ENCODE assay signal across 8 mouse cellular contexts in the genomic region with DNA sequence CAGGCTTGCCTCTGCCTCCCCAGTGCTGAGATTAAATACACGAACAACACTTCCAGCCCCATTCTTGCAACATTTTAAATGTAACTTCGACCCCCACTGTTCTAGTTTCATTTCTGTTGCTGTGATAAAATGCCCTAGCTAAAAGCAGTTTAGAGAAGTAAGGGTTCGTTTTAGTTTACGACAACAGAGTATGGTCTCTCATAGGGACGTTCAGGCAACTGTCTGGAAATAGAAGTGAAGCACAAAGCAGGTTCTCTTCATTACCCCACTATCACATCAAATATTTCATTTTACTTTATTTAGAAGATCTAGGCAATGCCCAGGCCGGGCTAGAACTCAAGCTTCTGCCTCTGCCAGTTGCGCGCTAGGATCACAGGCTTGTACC. TPM values are rescaled to one million over a fixed set of nuclear protein-coding genes. Genes with fewer than 3 reads are reported as not detected.
A peak's percentile ranks its signal among the peaks of the same experiment; 100 is the strongest.
DNase-seq lines count a peak whose midpoint lies in the region; ATAC-seq and TF ChIP-seq lines count a peak whose summit lies in the region.

No protein-coding gene starts in this region.

- no peaks in the 10 kb centered on the region for H3K27me3 ChIP-seq in heart, postnatal 0 days (ENCODE audit: control insufficient read depth, insufficient read depth, low read length)
- no peaks in the 10 kb centered on the region for H3K27me3 ChIP-seq in hindbrain, embryonic 16.5 days (replicated peaks; ENCODE audit: control insufficient read depth, insufficient read depth, low read length)
- no peaks in the 10 kb centered on the region for H3K27me3 ChIP-seq in midbrain, embryonic 15.5 days (replicated peaks)

- no peaks in the 10 kb centered on the region for H3K9me3 ChIP-seq in heart, postnatal 0 days (replicated peaks; ENCODE audit: control insufficient read depth, low read length)
- H3K9me3 ChIP-seq in hindbrain, embryonic 16.5 days (ENCODE audit: control insufficient read depth, low read length), result no peaks in the 10 kb centered on the region
- H3K9me3 ChIP-seq in midbrain, embryonic 15.5 days, result no peaks in the 10 kb centered on the region

- H3K36me3 ChIP-seq in heart, postnatal 0 days (replicated peaks; ENCODE audit: control insufficient read depth, insufficient read depth, low read length), result peaks cover 15% of the 10 kb centered on the region
- H3K36me3 ChIP-seq in hindbrain, embryonic 16.5 days (ENCODE audit: control insufficient read depth, insufficient read depth, low read length), result peaks cover 6% of the 10 kb centered on the region; the same call in 1 of the 2 replicates
- peaks cover 13% of the 10 kb centered on the region; the same call in 1 of the 2 replicates for H3K36me3 ChIP-seq in midbrain, embryonic 15.5 days (replicated peaks)

- peak overlapping the region; percentile 78 for H3K4me3 ChIP-seq in heart, postnatal 0 days (ENCODE audit: low read depth, low read length)
- peak overlapping the region; percentile 88 for H3K4me3 ChIP-seq in bone marrow, adult 2 months (replicated peaks; ENCODE audit: control insufficient read depth, low read depth, low read length)
- H3K4me3 ChIP-seq in hindbrain, embryonic 16.5 days (ENCODE audit: low read length), result peak overlapping the region; percentile 69
- peak overlapping the region; percentile 95 for H3K4me3 ChIP-seq in midbrain, embryonic 15.5 days

- no peak for TF ChIP-seq CTCF in heart, postnatal 0 days (IDR thresholded peaks at IDR 0.05; ENCODE audit: low read depth)
- no peak for TF ChIP-seq CTCF in bone marrow, adult 2 months (IDR thresholded peaks at IDR 0.05; ENCODE audit: control insufficient read depth, insufficient read depth, low read length)

- no peak for TF ChIP-seq POLR2A in bone marrow, adult 2 months (IDR thresholded peaks at IDR 0.05; ENCODE audit: borderline replicate concordance, control insufficient read depth, low read depth, low read length)

- peak overlapping the region; percentile 80 for H3K4me2 ChIP-seq in heart, postnatal 0 days (ENCODE audit: low read depth, low read length)
- H3K4me2 ChIP-seq in hindbrain, embryonic 16.5 days (ENCODE audit: low read length), result peak overlapping the region; percentile 87
- H3K4me2 ChIP-seq in midbrain, embryonic 15.5 days, result peak overlapping the region; percentile 83

- peaks cover 17% of the 10 kb centered on the region for H3K4me1 ChIP-seq in heart, postnatal 0 days (ENCODE audit: control insufficient read depth, insufficient read depth)
- H3K4me1 ChIP-seq in bone marrow, adult 2 months (ENCODE audit: control insufficient read depth, insufficient read depth, low read length), result peaks cover 8% of the 10 kb centered on the region
- H3K4me1 ChIP-seq in hindbrain, embryonic 16.5 days (ENCODE audit: control insufficient read depth, insufficient read depth, low read depth, low read length), result peaks cover 20% of the 10 kb centered on the region
- H3K4me1 ChIP-seq in midbrain, embryonic 15.5 days, result peaks cover 30% of the 10 kb centered on the region

- peak overlapping the region; percentile 77 for H3K9ac ChIP-seq in heart, postnatal 0 days (replicated peaks; ENCODE audit: low read depth, low read length)
- peak overlapping the region; percentile 80 for H3K9ac ChIP-seq in hindbrain, embryonic 16.5 days (ENCODE audit: low read depth, low read length)
- peak overlapping the region; percentile 95 for H3K9ac ChIP-seq in midbrain, embryonic 15.5 days

- ATAC-seq in heart, postnatal 0 days (ENCODE audit: insufficient read depth, low read depth), result no peak
- no peak for ATAC-seq in hindbrain, embryonic 16.5 days
- ATAC-seq in midbrain, embryonic 15.5 days (replicated peaks), result no peak

- 39% methylated on average over 8 of the region's 8 CpGs for whole genome bisulfite sequencing in heart, postnatal 0 days
- whole genome bisulfite sequencing in bone marrow, adult 2 months, result 17% methylated on average over 8 of the region's 8 CpGs
- 43% methylated on average over 8 of the region's 8 CpGs for WGBS in hindbrain, embryonic 16.5 days
- WGBS in midbrain, embryonic 15.5 days, result 42% methylated on average over 8 of the region's 8 CpGs

- peak overlapping the region; percentile 94 for H3K27ac ChIP-seq in heart, postnatal 0 days (ENCODE audit: low read depth)
- peak overlapping the region; percentile 100 for H3K27ac ChIP-seq in bone marrow, adult 2 months (ENCODE audit: control insufficient read depth, insufficient read depth, low read depth, low read length, poor library complexity)
- H3K27ac ChIP-seq in hindbrain, embryonic 16.5 days (ENCODE audit: low read depth, low read length), result peak overlapping the region; percentile 88
- H3K27ac ChIP-seq in midbrain, embryonic 15.5 days, result peak overlapping the region; percentile 91

- no peak for TF ChIP-seq EP300 in heart, postnatal 0 days (IDR thresholded peaks at IDR 0.05; ENCODE audit: low read depth)

- DNase-seq in heart, postnatal 0 days (ENCODE audit: low spot score), result no peak
- no peak for DNase-seq in heart, postnatal 4 days
- DNase-seq in urinary bladder, adult 2 months (ENCODE audit: low spot score), result no peak
- DNase-seq in gastrocnemius, postnatal 4 days (ENCODE audit: low spot score in 2 of 2), result no peak
- no peak for DNase-seq in kidney, postnatal 36 days

RNA-seq across cellular contexts. Expression of gene Dbnl, which starts 0.6 kb away (rescaled TPM):
- 32.1 and 42.4 TPM in 2 replicates for total RNA-seq in heart, postnatal 0 days (2014; rRNA removed; ENCODE audit: low replicate concordance)
- polyA plus RNA-seq in heart, postnatal 0 days (2015; fragmentation: Nextera tagmentation; extraction: Ambion mirVana), result 42.9 and 45.2 TPM in 2 replicates
- total RNA-seq in heart, postnatal 4 days (2021), result 10 to 100 TPM; 44.7 to 46.1 TPM
- 48.8 and 72.4 TPM in 2 replicates for polyA plus RNA-seq in bone marrow, adult 2 months (2011; ENCODE audit: insufficient read depth, insufficient read length, low replicate concordance, missing spikeins)
- polyA plus RNA-seq in hindbrain, embryonic 16.5 days (2015; fragmentation: Nextera tagmentation; extraction: Ambion mirVana), result 148 and 150 TPM in 2 replicates
- polyA plus RNA-seq in midbrain, embryonic 15.5 days (2015; fragmentation: Nextera tagmentation; extraction: Ambion mirVana), result 151 and 154 TPM in 2 replicates
- polyA plus RNA-seq in urinary bladder, adult 2 months (2012; rRNA removed), result 97.5 and 103 TPM in 2 replicates
- total RNA-seq in gastrocnemius, postnatal 4 days (2021), result 10 to 100 TPM; 35.0 to 39.3 TPM

RNA-seq across cellular contexts. Expression of gene Pgam2, which starts 15.9 kb away (rescaled TPM):
- total RNA-seq in heart, postnatal 0 days (2014; rRNA removed; ENCODE audit: low replicate concordance), result 734 and 862 TPM in 2 replicates
- polyA plus RNA-seq in heart, postnatal 0 days (2015; fragmentation: Nextera tagmentation; extraction: Ambion mirVana), result 1,513 and 1,614 TPM in 2 replicates
- total RNA-seq in heart, postnatal 4 days (2021), result 100 to 1,000 TPM; 715 to 738 TPM
- 3.9 and 8.6 TPM in 2 replicates for polyA plus RNA-seq in bone marrow, adult 2 months (2011; ENCODE audit: insufficient read depth, insufficient read length, low replicate concordance, missing spikeins)
- 3.3 and 13.6 TPM in 2 replicates for polyA plus RNA-seq in hindbrain, embryonic 16.5 days (2015; fragmentation: Nextera tagmentation; extraction: Ambion mirVana)
- polyA plus RNA-seq in midbrain, embryonic 15.5 days (2015; fragmentation: Nextera tagmentation; extraction: Ambion mirVana), result 2.4 and 3.4 TPM in 2 replicates
- 0.58 and 0.75 TPM in 2 replicates for polyA plus RNA-seq in urinary bladder, adult 2 months (2012; rRNA removed)
- 1,000 to 10,000 TPM; 1,561 to 1,711 TPM for total RNA-seq in gastrocnemius, postnatal 4 days (2021)

RNA-seq across cellular contexts. Expression of gene Urgcp, which starts 25.5 kb away (rescaled TPM):
- 71.3 and 72.9 TPM in 2 replicates for total RNA-seq in heart, postnatal 0 days (2014; rRNA removed; ENCODE audit: low replicate concordance)
- polyA plus RNA-seq in heart, postnatal 0 days (2015; fragmentation: Nextera tagmentation; extraction: Ambion mirVana), result 33.1 and 38.0 TPM in 2 replicates
- 10 to 100 TPM; 60.5 TPM for total RNA-seq in heart, postnatal 4 days (2021)
- 4.8 and 6.3 TPM in 2 replicates for polyA plus RNA-seq in bone marrow, adult 2 months (2011; ENCODE audit: insufficient read depth, insufficient read length, low replicate concordance, missing spikeins)
- 35.6 and 36.7 TPM in 2 replicates for polyA plus RNA-seq in hindbrain, embryonic 16.5 days (2015; fragmentation: Nextera tagmentation; extraction: Ambion mirVana)
- 36.9 and 37.6 TPM in 2 replicates for polyA plus RNA-seq in midbrain, embryonic 15.5 days (2015; fragmentation: Nextera tagmentation; extraction: Ambion mirVana)
- polyA plus RNA-seq in urinary bladder, adult 2 months (2012; rRNA removed), result 20.2 and 21.0 TPM in 2 replicates
- 10 to 100 TPM; 40.0 to 40.8 TPM for total RNA-seq in gastrocnemius, postnatal 4 days (2021)

RNA-seq across cellular contexts. Expression of gene Polm, which starts 50.2 kb away (rescaled TPM):
- total RNA-seq in heart, postnatal 0 days (2014; rRNA removed; ENCODE audit: low replicate concordance), result 1.7 and 4.4 TPM in 2 replicates
- polyA plus RNA-seq in heart, postnatal 0 days (2015; fragmentation: Nextera tagmentation; extraction: Ambion mirVana), result 3.3 and 3.7 TPM in 2 replicates
- 1 to 10 TPM; 5.6 to 6.5 TPM for total RNA-seq in heart, postnatal 4 days (2021)
- polyA plus RNA-seq in bone marrow, adult 2 months (2011; ENCODE audit: insufficient read depth, insufficient read length, low replicate concordance, missing spikeins), result 16.8 and 42.5 TPM in 2 replicates
- 5.5 and 6.1 TPM in 2 replicates for polyA plus RNA-seq in hindbrain, embryonic 16.5 days (2015; fragmentation: Nextera tagmentation; extraction: Ambion mirVana)
- polyA plus RNA-seq in midbrain, embryonic 15.5 days (2015; fragmentation: Nextera tagmentation; extraction: Ambion mirVana), result 8.4 and 8.8 TPM in 2 replicates
- polyA plus RNA-seq in urinary bladder, adult 2 months (2012; rRNA removed), result 28.0 and 30.4 TPM in 2 replicates
- total RNA-seq in gastrocnemius, postnatal 4 days (2021), result 1 to 10 TPM; 8.4 to 8.9 TPM

Comparison
In these comparisons a context has a peak if more than half of its experiments do, and no peak if none do; other contexts are left out.
1. RNA of gene Pgam2, which starts 15.9 kb away (polyA plus RNA-seq): 1,513 to 1,614 TPM in heart, postnatal 0 days; 3.9 to 8.6 TPM in bone marrow, adult 2 months, 3.3 to 13.6 TPM in hindbrain, embryonic 16.5 days, 2.4 to 3.4 TPM in midbrain, embryonic 15.5 days and 0.58 to 0.75 TPM in urinary bladder, adult 2 months; every median in the first group is over 100 times any median in the second.
2. Peak in every context shown above with its lines, with median percentiles within 50 percentile points of each other: H3K27ac ChIP-seq, H3K4me2 ChIP-seq, H3K4me3 ChIP-seq and H3K9ac ChIP-seq.